Mouse (Mus musculus): Measurements from ENCODE around the gene Fam19a3.

Gene Fam19a3

DNA sequence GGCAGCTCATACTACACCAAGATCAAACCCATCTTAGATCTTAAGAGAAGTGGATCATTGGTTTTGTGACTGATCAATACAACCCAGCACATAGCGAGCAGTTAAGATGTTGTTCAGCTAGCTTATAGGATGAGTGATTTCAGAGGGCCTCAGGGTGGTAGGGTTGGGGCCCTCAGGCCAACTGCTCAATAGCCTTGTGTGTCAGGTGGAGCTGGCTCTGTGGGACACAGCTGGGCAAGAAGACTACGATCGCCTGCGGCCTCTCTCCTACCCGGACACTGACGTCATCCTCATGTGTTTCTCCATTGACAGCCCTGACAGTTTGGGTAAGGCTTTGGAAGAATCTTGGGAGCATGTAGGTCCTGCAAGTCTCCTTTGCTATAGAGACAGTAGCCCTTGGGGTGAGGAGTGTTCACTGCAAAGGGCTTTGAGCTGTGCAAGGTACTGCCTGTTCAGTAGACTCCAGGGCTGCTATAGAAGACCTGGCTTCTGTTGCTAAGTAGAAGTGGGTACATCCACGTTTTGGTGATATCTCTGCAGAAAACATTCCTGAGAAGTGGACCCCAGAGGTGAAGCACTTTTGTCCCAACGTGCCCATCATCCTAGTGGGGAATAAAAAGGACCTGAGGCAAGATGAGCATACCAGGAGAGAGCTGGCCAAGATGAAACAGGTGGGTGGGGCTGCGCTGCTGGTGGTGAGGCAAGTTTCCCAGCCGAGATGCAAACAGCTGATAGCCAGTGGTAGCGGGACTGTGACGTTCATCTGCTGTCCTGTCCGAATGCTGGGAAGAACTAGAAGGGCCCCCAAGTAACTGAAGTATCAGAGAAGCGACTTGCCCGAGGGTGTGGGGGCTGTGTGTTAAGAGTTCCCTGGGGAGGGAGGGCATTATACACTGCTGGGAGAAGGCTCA lies 11.0 kb upstream of the Fam19a3 start:
- DNase-seq (ENCODE audit: low spot score), result no peak

GRCm38 (mm10) chr3:104791671-104792070 lies 10.0 kb upstream of the Fam19a3 start:
- no peak for DNase-seq (ENCODE audit: low spot score)

- DNase-seq (ENCODE audit: low spot score), result no peak
Observed at GRCm38 (mm10) chr3:104791017-104791416, 9.4 kb upstream of the Fam19a3 start.

DNA sequence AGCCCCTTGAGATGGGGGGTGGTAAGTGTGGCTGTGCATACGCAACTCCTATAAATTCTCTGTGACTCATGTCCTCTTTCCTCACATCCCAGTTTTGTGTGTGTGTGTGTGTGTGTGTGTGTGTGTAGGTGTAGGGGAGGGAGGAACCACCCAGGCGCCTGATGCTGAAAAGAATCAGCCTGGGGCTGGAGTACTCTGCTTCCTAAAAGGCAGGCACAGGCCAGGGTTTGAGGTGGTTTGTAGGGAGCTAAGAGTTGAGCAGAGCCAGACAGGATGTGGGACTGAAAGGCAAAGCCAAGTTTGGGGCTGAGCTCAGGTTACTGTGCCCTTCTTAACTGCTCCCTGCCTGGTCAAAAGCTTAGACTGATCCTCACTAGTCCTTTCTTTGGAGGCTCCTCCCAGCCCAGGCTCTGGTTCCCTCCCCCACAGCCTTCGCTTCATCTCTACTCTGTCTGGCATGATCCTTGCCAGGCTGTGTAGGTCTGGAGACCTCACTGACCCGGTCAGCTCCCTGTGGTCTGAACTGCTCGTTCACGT lies 8.8 kb upstream of the Fam19a3 start:
- DNase-seq (ENCODE audit: low spot score), result no peak

DNA sequence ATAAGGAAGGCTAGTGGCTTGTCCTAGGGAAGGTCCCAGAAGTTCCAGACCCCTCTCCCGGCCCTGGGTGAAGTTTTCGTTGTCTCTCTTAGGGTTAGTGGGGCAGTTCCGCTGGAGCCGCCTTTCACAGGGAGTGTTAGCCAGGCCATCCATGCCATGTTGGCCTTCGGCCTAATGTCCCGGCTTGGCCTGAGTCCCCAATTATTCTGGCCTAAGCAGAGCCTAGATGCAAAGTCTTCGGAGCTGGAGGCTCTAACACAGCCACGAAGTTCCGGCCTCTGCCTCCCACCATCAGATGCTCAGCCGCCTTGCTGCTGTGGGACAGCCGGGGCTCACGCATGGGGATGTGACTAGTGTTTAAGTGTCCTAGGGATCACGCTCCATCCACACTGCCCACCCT lies 8.2 kb upstream of the Fam19a3 start:
- no peak for DNase-seq (ENCODE audit: low spot score)

DNA sequence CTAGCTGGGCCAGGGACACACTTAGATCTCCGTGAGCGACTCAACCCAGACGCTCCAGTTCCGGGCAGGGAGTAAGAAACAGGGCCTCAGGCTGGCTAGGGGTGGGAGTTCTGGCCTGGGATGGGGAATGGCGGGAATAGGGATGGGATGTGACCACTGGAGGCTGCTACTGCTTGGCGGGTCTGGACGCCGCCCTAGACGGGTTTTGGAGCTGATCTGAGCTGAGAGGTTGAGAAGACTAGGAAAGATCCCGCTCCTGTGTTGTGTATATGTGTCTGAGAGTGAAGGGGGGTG lies 7.6 kb upstream of the Fam19a3 start:
- no peak for DNase-seq (ENCODE audit: low spot score)

DNA sequence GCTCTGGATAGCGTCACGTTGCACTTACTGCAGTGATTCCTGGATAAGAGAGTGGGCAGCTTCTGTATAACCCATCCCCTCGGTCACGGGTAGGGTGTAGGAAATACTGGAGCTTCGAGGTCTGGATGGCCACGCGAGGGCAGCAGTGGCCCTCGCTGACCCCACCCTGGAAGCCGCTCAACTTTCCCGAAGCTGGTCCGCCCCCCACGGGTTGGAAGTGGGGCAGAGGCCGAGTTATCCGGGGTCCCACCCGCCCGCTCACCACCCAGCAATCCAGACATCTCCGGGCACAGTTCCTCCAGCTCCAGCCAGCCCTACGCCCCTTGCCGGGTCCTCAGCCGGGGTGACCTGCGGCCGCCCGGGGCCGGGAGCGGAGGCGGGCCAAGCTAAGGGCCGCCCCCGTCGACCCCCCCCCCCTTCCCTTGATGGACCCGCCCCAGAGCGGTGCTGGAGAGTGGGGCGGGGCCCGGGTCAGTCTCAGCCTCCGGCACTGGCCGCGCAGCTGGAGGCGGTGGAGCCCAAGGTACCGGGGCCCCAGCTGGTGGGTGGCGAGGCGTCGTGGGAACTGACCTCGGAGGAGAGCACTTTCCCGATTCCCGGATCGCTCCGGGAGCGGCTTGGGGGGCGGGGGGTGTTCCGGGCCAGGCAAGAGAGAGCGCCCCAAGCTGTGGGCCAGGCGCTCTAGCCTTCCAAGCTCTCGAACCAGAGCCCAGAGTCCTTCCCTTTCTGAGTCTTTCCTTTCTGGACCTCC lies 7.1 kb upstream of the Fam19a3 start:
- no peak for DNase-seq (ENCODE audit: low spot score)

GRCm38 (mm10) chr3:104788075-104788474 lies 6.4 kb upstream of the Fam19a3 start, which contains the start of gene Rhoc:
Gene Rhoc, plus strand, starts transcription at chr3:104788375.
- no peak for DNase-seq (ENCODE audit: low spot score)

DNA sequence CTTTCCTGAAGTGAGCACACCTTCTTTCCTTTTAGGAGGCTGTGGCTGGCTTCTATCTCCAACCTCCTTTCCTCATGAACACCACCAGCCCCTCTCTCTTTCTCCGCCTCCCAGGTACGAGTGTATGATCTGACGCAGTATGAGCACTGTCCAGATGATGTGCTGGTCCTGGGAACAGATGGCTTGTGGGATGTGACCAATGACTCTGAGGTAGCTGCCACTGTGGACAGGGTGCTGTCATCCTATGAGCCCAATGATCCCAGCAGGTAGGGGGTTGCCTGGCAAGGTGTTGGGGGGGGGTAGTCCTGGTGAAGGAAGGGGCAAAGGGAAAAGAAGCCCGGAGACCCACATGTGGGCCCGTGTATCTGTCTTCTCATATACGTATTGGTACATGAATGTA lies 3.6 kb upstream of the Fam19a3 start:
- DNase-seq (ENCODE audit: low spot score), result no peak

DNA sequence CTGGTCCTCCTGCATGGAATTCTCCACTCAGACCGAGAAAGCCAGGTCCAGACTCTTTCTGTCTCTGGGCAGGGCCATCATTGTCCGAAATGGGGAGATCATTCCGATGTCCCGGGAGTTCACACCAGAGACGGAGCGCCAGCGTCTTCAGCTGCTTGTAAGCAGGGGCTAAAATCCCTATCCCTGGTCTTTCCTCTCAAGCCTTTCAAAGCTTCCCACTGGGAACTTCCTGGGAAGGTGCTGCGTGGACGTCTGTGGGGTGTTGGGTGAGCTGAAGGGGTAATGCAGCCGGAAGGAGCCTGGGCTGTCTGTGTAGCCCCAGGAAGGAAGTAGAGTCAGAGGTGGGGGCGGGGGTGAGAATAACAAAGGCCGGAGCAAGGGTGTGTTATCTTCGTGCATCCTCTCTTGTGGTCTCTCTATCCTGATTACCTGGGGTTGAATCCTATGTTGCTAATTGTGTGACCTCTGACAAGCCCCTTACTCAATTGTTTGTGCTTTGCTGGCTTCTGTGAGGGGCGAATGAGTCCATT lies 2.4 kb upstream of the Fam19a3 start:
- DNase-seq (ENCODE audit: low spot score), result no peak

DNA sequence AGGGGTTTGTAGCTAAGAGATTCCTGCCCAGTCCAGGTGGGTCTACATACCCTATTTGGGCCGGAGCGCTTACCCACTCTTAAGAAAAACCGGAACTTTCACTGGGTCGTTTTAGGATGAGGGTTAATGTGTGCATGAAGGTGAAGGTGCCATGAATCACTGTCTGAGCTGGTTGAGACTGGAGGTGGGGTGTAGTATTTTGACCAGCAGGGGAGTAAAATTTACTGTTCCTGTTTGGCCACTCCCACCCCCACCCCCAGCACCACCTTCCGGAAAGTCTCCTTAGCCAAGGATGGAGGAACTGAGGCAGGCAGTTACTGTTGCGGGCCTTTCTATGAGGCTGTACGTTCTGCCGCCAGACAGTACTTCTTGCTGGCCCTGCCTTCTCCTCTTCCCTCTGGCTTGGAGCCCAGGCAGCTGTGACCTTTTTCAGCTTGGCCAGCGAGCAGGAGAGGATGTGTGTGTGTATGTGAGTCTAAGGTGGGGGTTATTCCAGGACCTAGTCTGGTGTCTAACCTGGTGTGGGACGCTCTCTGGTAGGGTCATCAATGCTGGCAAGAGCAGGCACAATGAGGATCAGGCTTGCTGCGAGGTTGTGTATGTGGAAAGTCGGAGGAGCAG lies 531 bp upstream of the Fam19a3 start:
- DNase-seq (ENCODE audit: low spot score), result no peak

- DNase-seq (ENCODE audit: low spot score), result no peak
Observed at GRCm38 (mm10) chr3:104780561-104781420, 849 bp downstream of the Fam19a3 start, which contains the start of gene Ppm1j. Gene Ppm1j, plus strand, starts transcription at chr3:104781056.

DNA sequence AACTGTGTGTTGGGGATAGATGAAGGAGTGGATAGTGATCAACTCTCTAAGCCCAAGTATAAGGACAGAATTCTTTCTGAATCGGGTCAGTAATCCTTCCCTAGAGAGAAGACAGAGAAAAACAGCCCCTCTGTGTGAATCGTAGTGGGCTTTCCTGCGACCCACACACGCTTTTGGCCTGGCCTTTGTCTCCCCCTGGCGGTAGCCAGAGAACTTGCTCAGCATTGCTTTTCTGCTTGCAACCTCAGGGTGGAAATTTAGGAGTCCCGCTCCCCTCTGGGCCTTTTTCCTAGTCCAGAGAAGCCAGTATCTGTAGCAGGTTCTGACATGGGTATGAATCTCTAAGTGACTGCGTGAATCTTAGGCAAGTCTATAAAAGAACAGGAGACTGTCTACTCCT lies 1.7 kb downstream of the Fam19a3 start:
- DNase-seq (ENCODE audit: low spot score), result no peak

DNA sequence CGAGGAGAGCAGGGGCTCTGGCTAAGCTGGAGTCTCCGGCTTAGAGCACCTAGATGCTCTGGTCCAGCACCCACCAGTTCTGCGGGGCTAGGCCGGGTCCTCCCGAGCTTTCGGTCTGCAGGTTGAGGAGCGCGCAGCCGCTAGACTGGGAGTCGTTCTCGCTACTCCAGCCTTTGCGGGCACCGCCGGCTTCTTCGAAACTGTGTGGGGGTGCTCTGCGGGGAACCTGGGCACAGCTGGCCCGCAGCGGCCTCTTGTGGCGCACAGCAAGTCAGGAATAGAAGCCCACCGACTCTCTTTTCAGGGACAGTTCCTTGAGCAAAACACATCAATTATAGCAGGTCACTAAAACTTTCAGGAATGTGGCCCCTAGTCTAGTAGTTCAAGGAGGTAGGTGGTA lies 4.3 kb downstream of the Fam19a3 start:
- DNase-seq (ENCODE audit: low spot score), result no peak

DNA sequence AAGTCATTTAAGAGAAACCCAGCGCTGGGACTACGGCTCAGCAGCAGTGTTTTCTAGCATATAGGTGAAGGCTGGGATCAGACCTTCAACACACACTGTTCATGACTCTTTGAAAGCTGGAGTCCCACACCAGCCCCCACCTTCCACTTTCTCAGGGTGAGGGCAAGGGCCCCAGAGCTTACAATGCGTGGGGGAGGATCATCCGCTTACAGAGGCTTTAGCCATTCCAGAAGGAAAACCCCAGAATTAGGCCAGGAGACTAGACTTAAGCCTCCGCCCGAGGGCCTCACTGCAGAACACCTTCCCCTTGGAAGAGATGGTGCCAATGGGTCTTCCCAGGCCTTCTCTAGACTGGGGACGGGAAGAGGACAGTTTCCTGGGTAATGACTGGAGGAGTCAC lies 8.3 kb downstream of the Fam19a3 start:
- no peak for DNase-seq (ENCODE audit: low spot score)

DNA sequence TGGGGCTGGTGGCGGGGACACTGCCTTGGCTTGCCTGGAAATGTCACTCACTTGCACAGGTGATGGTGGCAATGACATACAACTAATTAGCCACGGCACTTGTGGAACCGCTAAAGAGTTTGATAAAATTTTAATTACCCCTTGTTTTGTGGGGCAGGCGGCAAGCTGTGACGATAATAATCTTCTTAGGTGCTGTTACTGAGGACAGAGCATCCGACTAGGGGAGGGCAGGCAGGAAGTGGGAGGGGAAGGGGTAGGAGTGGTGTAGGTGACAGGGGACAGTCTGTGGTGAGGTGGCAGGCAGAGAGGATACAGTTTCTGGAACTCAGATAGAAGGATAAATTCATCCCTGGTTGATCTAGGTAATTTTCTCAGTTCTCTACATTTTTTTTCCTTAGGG lies 10.2 kb downstream of the Fam19a3 start:
- DNase-seq (ENCODE audit: low spot score), result no peak

DNA sequence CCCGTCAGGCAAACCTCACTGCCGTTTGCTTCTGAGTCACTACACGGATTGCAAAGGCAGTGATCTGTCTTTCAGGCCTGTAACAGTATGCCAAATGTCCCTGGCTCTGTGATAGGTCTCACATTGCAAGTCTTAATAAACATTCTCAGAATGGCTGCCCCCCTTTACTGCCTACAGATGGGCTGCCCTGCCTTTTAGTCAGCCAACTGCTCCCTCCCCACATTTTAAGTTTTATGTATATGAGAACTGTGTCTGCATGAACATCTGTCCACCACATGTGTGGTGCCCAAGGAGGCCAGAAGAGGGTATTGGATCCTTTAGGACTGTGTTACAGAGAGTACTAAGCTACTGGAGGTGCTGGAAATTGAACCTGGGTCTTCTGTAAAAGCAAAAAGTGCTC lies 10.7 kb downstream of the Fam19a3 start:
- no peak for DNase-seq (ENCODE audit: low spot score)

- DNase-seq (ENCODE audit: low spot score), result no peak
Observed at GRCm38 (mm10) chr3:104770035-104770434, 11.6 kb downstream of the Fam19a3 start.

GRCm38 (mm10) chr3:104769135-104769534 lies 12.5 kb downstream of the Fam19a3 start:
- DNase-seq (ENCODE audit: low spot score), result no peak

GRCm38 (mm10) chr3:104767716-104768115 lies 13.9 kb downstream of the Fam19a3 start:
- no peak for DNase-seq (ENCODE audit: low spot score)

DNA sequence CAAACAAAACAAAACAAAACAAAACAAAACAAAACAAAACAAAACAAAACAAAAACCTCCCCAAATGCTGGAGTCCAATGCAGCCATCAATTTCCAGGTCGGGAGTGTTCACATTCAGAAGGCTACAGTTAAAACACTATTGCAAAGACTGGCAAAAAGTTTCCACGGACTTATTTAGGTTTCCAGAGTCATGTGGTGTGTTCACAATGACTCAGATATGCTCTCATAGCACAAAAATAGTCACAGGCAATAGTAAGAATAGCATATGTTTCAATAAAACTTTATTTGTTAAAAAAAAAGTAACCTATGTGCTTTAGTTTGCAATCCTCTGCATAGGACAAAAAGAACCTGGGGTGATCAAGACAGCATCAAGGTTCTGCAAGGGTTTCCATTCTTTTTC lies 14.5 kb downstream of the Fam19a3 start:
- DNase-seq (ENCODE audit: low spot score), result no peak

All from left cerebral cortex, adult 11 months (tissue).